Mouse (Mus musculus): ENCODE measurements around the gene Unc5b. TPM values are rescaled to one million over a fixed set of nuclear protein-coding genes. Genes with fewer than 3 reads are reported as not detected.

Unc5b gene
- total and polyA plus RNA-seq, 2 experiments from 2014 or later = 4.9 to 50.5 TPM

GRCm38 (mm10) chr10:60826461-60827237, 4.7 kb downstream of the Unc5b start:
- no peaks in the 10 kb centered on the region for H3K9me3 ChIP-seq (replicated peaks; ENCODE audit: control insufficient read depth, low read length)
- DNase-seq (ENCODE audit: low spot score) = no peak
- no peaks in the 10 kb centered on the region for H3K36me3 ChIP-seq (replicated peaks; ENCODE audit: control insufficient read depth, insufficient read depth, low read length)
- no peak for ATAC-seq (ENCODE audit: insufficient read depth, low read depth)
- H3K27me3 ChIP-seq (ENCODE audit: control insufficient read depth, insufficient read depth, low read length) = no peaks in the 10 kb centered on the region
- TF ChIP-seq EP300 (IDR thresholded peaks at IDR 0.05; ENCODE audit: low read depth) (no peak), CTCF (IDR thresholded peaks at IDR 0.05; ENCODE audit: low read depth) (peak; percentile 31)
- no peak overlapping the region; the same call in 1 of the 2 replicates for H3K27ac ChIP-seq (ENCODE audit: low read depth)
- peaks cover 36% of the 10 kb centered on the region; the same call in 1 of the 2 replicates for H3K4me1 ChIP-seq (ENCODE audit: control insufficient read depth, insufficient read depth)
- peak overlapping the region; percentile 83 for H3K4me2 ChIP-seq (ENCODE audit: low read depth, low read length)
- H3K9ac ChIP-seq (replicated peaks; ENCODE audit: low read depth, low read length) = peak overlapping the region; percentile 18
- peak overlapping the region; percentile 73 for H3K4me3 ChIP-seq (ENCODE audit: low read depth, low read length)
- WGBS = 5% methylated on average over 34 of the region's 34 CpGs

DNA sequence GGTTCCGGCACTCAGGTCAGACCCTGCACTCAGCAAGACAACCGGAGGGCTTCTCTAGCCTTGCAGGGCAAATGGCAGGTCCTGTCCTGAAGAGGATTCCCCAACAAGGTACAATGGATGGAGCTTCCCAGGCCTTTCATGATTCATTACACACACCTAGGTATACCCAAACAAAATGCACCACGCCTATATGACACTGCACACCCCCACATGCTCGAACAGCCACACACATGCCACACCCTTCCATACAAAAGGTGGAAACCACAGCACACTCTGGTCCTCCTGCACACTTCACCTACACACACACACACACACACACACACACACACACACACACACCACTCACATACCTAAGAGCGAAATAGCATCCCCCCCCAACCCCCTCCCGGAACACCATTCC, 5.4 kb downstream of the Unc5b start:
- TF ChIP-seq CTCF (IDR thresholded peaks at IDR 0.05; ENCODE audit: low read depth) = no peak
- TF ChIP-seq EP300 (IDR thresholded peaks at IDR 0.05; ENCODE audit: low read depth) = no peak
- Histone ChIP-seq H3K4me1 (ENCODE audit: control insufficient read depth, insufficient read depth) (peaks cover 41% of the 10 kb centered on the region), H3K9ac (replicated peaks; ENCODE audit: low read depth, low read length) (no peak overlapping the region), H3K36me3 (replicated peaks; ENCODE audit: control insufficient read depth, insufficient read depth, low read length) (no peaks in the 10 kb centered on the region), H3K9me3 (replicated peaks; ENCODE audit: control insufficient read depth, low read length) (no peaks in the 10 kb centered on the region), H3K4me3 (ENCODE audit: low read depth, low read length) (peak overlapping the region; percentile 73; the same call in 1 of the 2 replicates), H3K4me2 (ENCODE audit: low read depth, low read length) (peak overlapping the region; percentile 83), H3K27me3 (ENCODE audit: control insufficient read depth, insufficient read depth, low read length) (no peaks in the 10 kb centered on the region), H3K27ac (ENCODE audit: low read depth) (no peak overlapping the region)
- DNase-seq (ENCODE audit: low spot score) = no peak
- ATAC-seq (ENCODE audit: insufficient read depth, low read depth) = no peak
- 57% methylated on average over 6 of the region's 6 CpGs for WGBS

DNA sequence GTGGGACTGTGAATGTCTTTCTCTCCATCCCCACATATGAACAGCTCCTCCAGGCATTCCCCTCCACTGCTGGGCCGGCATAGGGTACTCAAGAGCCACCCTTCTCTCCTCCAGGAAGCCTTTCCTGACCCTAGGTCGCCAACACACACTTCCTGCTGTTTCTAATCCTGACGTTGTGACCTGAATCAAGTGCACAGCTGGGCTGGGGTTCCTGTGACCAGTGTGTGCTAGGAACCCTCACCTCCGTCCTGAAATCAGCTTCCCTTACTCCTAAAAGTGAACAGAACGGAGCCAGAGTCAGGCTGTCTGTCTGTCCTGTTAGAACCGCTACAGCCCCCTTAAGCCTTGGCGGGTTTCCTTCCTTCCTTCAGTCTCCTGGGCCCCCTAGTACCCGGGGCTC, 7.6 kb downstream of the Unc5b start:
- DNase-seq (ENCODE audit: low spot score) (no peak), ATAC-seq (ENCODE audit: insufficient read depth, low read depth) (no peak)
- Histone ChIP-seq H3K4me1 (ENCODE audit: control insufficient read depth, insufficient read depth) (peaks cover 49% of the 10 kb centered on the region), H3K27me3 (ENCODE audit: control insufficient read depth, insufficient read depth, low read length) (no peaks in the 10 kb centered on the region), H3K9me3 (replicated peaks; ENCODE audit: control insufficient read depth, low read length) (no peaks in the 10 kb centered on the region), H3K27ac (ENCODE audit: low read depth) (peak overlapping the region; percentile 30; the same call in 1 of the 2 replicates), H3K9ac (replicated peaks; ENCODE audit: low read depth, low read length) (no peak overlapping the region), H3K4me3 (ENCODE audit: low read depth, low read length) (no peak overlapping the region), H3K4me2 (ENCODE audit: low read depth, low read length) (no peak overlapping the region), H3K36me3 (replicated peaks; ENCODE audit: control insufficient read depth, insufficient read depth, low read length) (no peaks in the 10 kb centered on the region)
- 48% methylated on average over 8 of the region's 8 CpGs for WGBS
- TF ChIP-seq CTCF (IDR thresholded peaks at IDR 0.05; ENCODE audit: low read depth) (no peak), EP300 (IDR thresholded peaks at IDR 0.05; ENCODE audit: low read depth) (no peak)

DNA sequence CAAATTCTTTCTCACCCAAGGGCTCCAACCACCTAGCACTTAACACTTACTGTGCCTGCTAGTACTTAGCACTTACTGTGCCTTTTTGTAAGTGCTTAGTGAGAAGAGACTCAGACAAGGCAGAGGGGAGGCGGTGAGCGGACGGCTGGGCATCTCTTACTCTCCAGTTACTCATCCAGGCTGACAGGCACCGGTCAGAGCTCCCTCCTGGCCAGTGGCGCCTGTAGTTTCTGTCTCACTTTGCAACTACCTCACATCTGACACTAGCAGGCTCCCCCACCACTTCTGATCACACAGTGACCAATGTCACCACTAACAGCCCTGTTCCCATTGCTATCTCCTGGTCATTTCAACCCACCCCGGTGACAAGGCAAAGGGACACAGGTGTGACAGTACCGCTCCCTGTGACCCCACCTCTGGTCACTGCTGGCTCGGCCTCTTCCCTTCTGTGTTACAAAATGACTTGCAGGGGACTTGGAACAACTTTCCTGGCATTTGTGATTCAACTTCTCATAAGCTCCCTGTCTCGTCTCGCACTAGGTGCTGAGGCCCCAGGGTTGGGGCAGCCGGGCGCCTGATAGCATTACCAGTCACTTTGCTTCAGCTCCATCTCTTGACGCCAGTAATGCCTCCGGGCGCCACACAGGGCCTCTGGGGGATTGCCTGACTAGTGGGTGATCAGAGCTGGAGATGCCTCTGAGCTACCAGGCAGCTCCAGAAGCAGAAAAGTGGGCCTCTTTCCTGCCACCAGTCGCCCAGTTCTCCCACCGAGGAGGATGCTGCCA, 8.5 kb downstream of the Unc5b start:
- Histone ChIP-seq H3K36me3 (replicated peaks; ENCODE audit: control insufficient read depth, insufficient read depth, low read length) (no peaks in the 10 kb centered on the region), H3K27me3 (ENCODE audit: control insufficient read depth, insufficient read depth, low read length) (no peaks in the 10 kb centered on the region), H3K9ac (replicated peaks; ENCODE audit: low read depth, low read length) (no peak overlapping the region), H3K27ac (ENCODE audit: low read depth) (peak overlapping the region; percentile 35; the same call in 1 of the 2 replicates), H3K9me3 (replicated peaks; ENCODE audit: control insufficient read depth, low read length) (no peaks in the 10 kb centered on the region), H3K4me1 (ENCODE audit: control insufficient read depth, insufficient read depth) (peaks cover 58% of the 10 kb centered on the region), H3K4me2 (ENCODE audit: low read depth, low read length) (no peak overlapping the region), H3K4me3 (ENCODE audit: low read depth, low read length) (no peak overlapping the region)
- 64% methylated on average over 17 of the region's 17 CpGs for WGBS
- TF ChIP-seq EP300 (IDR thresholded peaks at IDR 0.05; ENCODE audit: low read depth) (no peak), CTCF (IDR thresholded peaks at IDR 0.05; ENCODE audit: low read depth) (no peak)
- no peak for ATAC-seq (ENCODE audit: insufficient read depth, low read depth)
- DNase-seq (ENCODE audit: low spot score) = no peak

DNA sequence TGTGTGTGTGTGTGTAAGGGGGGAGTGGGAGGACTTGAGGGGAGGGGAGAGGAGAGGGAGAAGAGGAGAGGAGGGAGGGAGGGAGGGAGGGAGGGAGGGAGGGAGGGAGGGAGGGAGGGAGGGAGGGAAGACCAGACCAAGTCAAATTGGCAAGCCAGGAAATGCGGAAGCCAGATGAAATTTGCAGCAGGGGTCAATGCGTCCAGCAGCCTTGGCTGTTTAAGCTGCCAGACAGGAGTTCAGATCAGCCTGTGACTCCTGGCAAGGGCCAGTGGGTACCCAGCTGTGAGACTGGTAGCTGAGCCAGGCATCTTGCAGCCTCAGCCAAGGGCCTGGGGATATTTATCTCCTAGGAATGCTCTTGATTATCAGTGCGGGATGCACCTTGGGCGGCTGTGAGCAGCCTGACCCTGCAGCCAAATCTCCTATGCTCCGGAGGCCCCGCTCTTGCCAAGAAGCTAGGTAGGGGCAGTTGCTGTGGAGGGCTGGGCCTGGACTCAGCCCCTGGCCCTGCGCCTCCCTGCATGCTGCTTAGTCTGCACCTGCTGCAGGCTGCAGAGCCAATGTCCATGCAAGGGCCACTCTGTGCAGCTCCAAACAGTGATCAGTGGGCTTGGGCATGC, 9.5 kb downstream of the Unc5b start:
- no peak overlapping the region for H3K9ac ChIP-seq (replicated peaks; ENCODE audit: low read depth, low read length)
- no peak for TF ChIP-seq CTCF (IDR thresholded peaks at IDR 0.05; ENCODE audit: low read depth)
- TF ChIP-seq EP300 (IDR thresholded peaks at IDR 0.05; ENCODE audit: low read depth) = no peak
- no peak overlapping the region for H3K27ac ChIP-seq (ENCODE audit: low read depth)
- H3K4me3 ChIP-seq (ENCODE audit: low read depth, low read length) = no peak overlapping the region
- no peak overlapping the region for H3K4me2 ChIP-seq (ENCODE audit: low read depth, low read length)
- 30% methylated on average over 7 of the region's 7 CpGs for WGBS
- H3K9me3 ChIP-seq (replicated peaks; ENCODE audit: control insufficient read depth, low read length) = no peaks in the 10 kb centered on the region
- H3K27me3 ChIP-seq (ENCODE audit: control insufficient read depth, insufficient read depth, low read length) = no peaks in the 10 kb centered on the region
- peaks cover 67% of the 10 kb centered on the region for H3K4me1 ChIP-seq (ENCODE audit: control insufficient read depth, insufficient read depth)
- H3K36me3 ChIP-seq (replicated peaks; ENCODE audit: control insufficient read depth, insufficient read depth, low read length) = no peaks in the 10 kb centered on the region
- ATAC-seq (ENCODE audit: insufficient read depth, low read depth) = no peak
- DNase-seq (ENCODE audit: low spot score) = no peak

All from heart, postnatal 0 days (tissue).